Mouse (Mus musculus): Measurements from ENCODE around the gene Olfr957.
A peak's percentile ranks its signal among the peaks of the same experiment; 100 is the strongest.

Gene Olfr957

GRCm38 (mm10) chr9:39515531-39515930, at the start of gene Olfr957:
Gene Olfr957, minus strand, starts transcription at chr9:39515809.
- DNase-seq (ENCODE audit: low read depth, low spot score) = no peak

GRCm38 (mm10) chr9:39558349-39558647, 42.7 kb upstream of the Olfr957 start:
- DNase-seq (ENCODE audit: low read depth, low spot score) = no peak

GRCm38 (mm10) chr9:39557529-39558348, 42.1 kb upstream of the Olfr957 start:
- DNase-seq (ENCODE audit: low read depth, low spot score) = no peak

GRCm38 (mm10) chr9:39553946-39554345, 38.3 kb upstream of the Olfr957 start, which contains the start of gene Olfr958:
Gene Olfr958, minus strand, starts transcription at chr9:39554054.
- no peak for DNase-seq (ENCODE audit: low read depth, low spot score)

- no peak for DNase-seq (ENCODE audit: low read depth, low spot score)
Measured at GRCm38 (mm10) chr9:39550806-39551205, 35.2 kb upstream of the Olfr957 start.

GRCm38 (mm10) chr9:39523616-39524285, 8.1 kb upstream of the Olfr957 start:
- no peak for DNase-seq (ENCODE audit: low read depth, low spot score)

- DNase-seq (ENCODE audit: low read depth, low spot score) = no peak
Measured at GRCm38 (mm10) chr9:39518595-39518994, 3.0 kb upstream of the Olfr957 start.

- DNase-seq (ENCODE audit: low read depth, low spot score) = no peak
Measured at GRCm38 (mm10) chr9:39509412-39509811, 6.2 kb downstream of the Olfr957 start.

GRCm38 (mm10) chr9:39508998-39509397, 6.6 kb downstream of the Olfr957 start:
- peak; percentile 41 for DNase-seq (ENCODE audit: low read depth, low spot score)

GRCm38 (mm10) chr9:39493895-39494294, 21.7 kb downstream of the Olfr957 start, which contains the start of gene Olfr44:
Gene Olfr44, minus strand, starts transcription at chr9:39493995.
- DNase-seq (ENCODE audit: low read depth, low spot score) = no peak

- DNase-seq (ENCODE audit: low read depth, low spot score) = no peak
Measured at GRCm38 (mm10) chr9:39471844-39472243, 43.8 kb downstream of the Olfr957 start, which contains the start of gene Olfr955. Gene Olfr955, minus strand, starts transcription at chr9:39471944.
